Mouse (Mus musculus) neural tube, embryonic 15.5 days (tissue): Measurements from ENCODE around the gene Pkhd1. TPM values are rescaled to one million over a fixed set of nuclear protein-coding genes. Genes with fewer than 3 reads are reported as not detected.
A peak's percentile ranks its signal among the peaks of the same experiment; 100 is the strongest.

ENCODE experiments used
- ATAC-seq: fragments of 200-750 bp; cut with Nextera tagmentation; 2 replicates; pipeline ENCODE4 v1.8.0; 2017; ENCODE audit warnings: mild to moderate bottlenecking, moderate TSS enrichment, moderate library complexity; ENCODE audit not compliant: low FRiP score
- H3K27ac ChIP-seq: fragments of 300-500 bp; sonication (generic); replicated peaks from 2 replicates; pipeline ENCODE4 v1.5.1; 2015; ENCODE audit warnings: mild to moderate bottlenecking, inconsistent platforms
- H3K27me3 ChIP-seq: fragments of 300-500 bp; sonication (generic); replicated peaks from 2 replicates; pipeline ENCODE4 v1.6.1; 2015; ENCODE audit warnings: inconsistent platforms
- H3K36me3 ChIP-seq: fragments of 300-500 bp; sonication (generic); 2 replicates; pipeline ENCODE4 v1.6.1; 2015; ENCODE audit warnings: inconsistent platforms
- H3K4me1 ChIP-seq: fragments of 300-500 bp; sonication (generic); 2 replicates; pipeline ENCODE4 v1.6.1; 2015; ENCODE audit warnings: inconsistent platforms
- H3K4me2 ChIP-seq: fragments of 300-500 bp; sonication (generic); 2 replicates; pipeline ENCODE4 v1.6.1; 2015; ENCODE audit warnings: inconsistent platforms, mild to moderate bottlenecking, moderate library complexity
- H3K4me3 ChIP-seq: fragments of 300-500 bp; sonication (generic); replicated peaks from 2 replicates; pipeline ENCODE4 v1.5.1; 2015; ENCODE audit warnings: mild to moderate bottlenecking, inconsistent platforms
- H3K9ac ChIP-seq: fragments of 300-500 bp; sonication (generic); replicated peaks from 2 replicates; pipeline ENCODE4 v1.6.1; 2015; ENCODE audit warnings: mild to moderate bottlenecking, inconsistent platforms
- H3K9me3 ChIP-seq: fragments of 300-500 bp; sonication (generic); replicated peaks from 2 replicates; pipeline ENCODE4 v1.6.1; 2016; ENCODE audit warnings: inconsistent platforms
- WGBS: fragments of 180-500 bp; shearing (Covaris S2); methylation state at CpG from one replicate; pipeline ENCODE4 v1.1.7; 2015; ENCODE audit warnings: mixed read lengths; 5-methylcytosine and 5-hydroxymethylcytosine counted together
- polyA plus RNA-seq: library from polyadenylated mRNA; unstranded; fragments of >200 nt; fragmentation: Nextera tagmentation; extraction: Ambion mirVana; gene quantifications from 2 replicates; pipeline ENCODE4 v1.2.1, GENCODE M21; 2015

Pkhd1 gene
- polyA plus RNA-seq, 1 experiment from 2014 or later: 0.03 TPM

DNA sequence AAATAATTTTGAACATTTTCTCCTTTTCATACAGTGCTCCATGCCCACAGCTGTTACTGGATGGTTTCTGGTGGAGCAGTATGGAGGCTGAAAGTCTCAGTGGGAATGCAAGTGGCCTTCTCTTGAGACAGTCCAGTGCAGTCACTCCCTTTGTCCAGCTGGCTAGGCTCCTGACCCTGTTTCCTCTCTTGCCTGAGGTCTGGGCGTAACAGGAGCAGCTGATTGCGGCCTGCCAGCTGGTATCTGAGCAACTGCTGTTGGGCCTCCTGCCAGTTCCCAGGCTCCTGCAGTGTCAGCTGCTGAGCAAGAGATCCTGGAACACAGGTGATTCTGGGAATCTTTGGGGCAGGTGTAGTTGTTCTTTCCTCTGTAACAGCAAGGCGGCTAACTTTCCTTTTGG is 559.6 kb downstream of the Pkhd1 start:
- Histone ChIP-seq H3K27ac (no peak overlapping the region), H3K27me3 (no peaks in the 10 kb centered on the region), H3K9me3 (no peaks in the 10 kb centered on the region), H3K4me2 (no peak overlapping the region), H3K9ac (no peak overlapping the region), H3K4me3 (no peak overlapping the region), H3K4me1 (peaks cover 4% of the 10 kb centered on the region; the same call in 1 of the 2 replicates), H3K36me3 (no peaks in the 10 kb centered on the region)
- no peak for ATAC-seq
- 43% methylated on average over 3 of the region's 3 CpGs for WGBS

DNA sequence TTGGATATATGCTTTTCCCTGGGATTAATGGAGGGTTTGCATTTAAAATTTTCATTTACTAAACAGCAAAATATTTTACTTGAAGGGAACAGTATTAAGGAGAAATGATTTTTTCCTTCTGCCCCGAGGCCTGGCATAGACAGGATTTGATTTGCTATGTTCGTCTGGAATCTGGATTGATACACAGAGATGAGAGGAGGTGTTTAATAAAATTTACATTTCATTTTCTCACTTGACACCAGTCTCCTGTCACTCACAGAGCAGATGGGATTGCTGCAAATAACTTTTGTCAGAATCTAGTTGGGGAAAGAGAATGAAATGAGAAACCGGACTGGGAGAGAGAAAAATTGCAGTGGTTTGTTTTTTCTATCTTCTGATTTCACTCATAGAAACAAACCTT is 578.5 kb downstream of the Pkhd1 start:
- WGBS: 82% methylated on average over 3 of the region's 3 CpGs
- H3K9me3 ChIP-seq: no peaks in the 10 kb centered on the region
- no peaks in the 10 kb centered on the region for H3K36me3 ChIP-seq
- no peaks in the 10 kb centered on the region for H3K4me1 ChIP-seq
- H3K4me2 ChIP-seq: no peak overlapping the region
- H3K27ac ChIP-seq: no peak overlapping the region
- ATAC-seq: no peak
- H3K9ac ChIP-seq: no peak overlapping the region
- H3K27me3 ChIP-seq: no peaks in the 10 kb centered on the region
- no peak overlapping the region for H3K4me3 ChIP-seq

DNA sequence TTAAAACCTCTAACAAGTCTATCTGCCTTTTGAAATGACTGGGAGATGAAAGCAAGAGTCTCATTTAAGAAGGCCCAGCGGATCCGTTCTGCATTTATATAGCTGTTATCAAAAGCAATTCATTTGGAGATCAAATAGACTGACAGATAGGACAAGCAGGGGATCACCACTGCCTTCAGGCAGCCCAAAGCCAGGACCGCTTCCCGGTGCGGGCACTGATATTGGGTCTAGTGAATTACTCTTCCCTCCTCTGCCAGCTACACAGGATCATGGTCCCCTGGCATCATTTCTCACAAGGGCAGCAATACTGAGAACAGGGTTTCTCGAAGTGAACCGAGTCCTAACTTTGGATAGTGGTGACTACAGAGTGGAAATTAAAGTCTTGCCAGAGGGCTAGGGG is 582.6 kb downstream of the Pkhd1 start:
- ATAC-seq: no peak
- H3K36me3 ChIP-seq: no peaks in the 10 kb centered on the region
- H3K9me3 ChIP-seq: no peaks in the 10 kb centered on the region
- H3K27me3 ChIP-seq: no peaks in the 10 kb centered on the region
- no peak overlapping the region for H3K4me2 ChIP-seq
- H3K27ac ChIP-seq: no peak overlapping the region
- no peaks in the 10 kb centered on the region for H3K4me1 ChIP-seq
- WGBS: 71% methylated on average over 7 of the region's 7 CpGs
- no peak overlapping the region for H3K9ac ChIP-seq
- H3K4me3 ChIP-seq: no peak overlapping the region

DNA sequence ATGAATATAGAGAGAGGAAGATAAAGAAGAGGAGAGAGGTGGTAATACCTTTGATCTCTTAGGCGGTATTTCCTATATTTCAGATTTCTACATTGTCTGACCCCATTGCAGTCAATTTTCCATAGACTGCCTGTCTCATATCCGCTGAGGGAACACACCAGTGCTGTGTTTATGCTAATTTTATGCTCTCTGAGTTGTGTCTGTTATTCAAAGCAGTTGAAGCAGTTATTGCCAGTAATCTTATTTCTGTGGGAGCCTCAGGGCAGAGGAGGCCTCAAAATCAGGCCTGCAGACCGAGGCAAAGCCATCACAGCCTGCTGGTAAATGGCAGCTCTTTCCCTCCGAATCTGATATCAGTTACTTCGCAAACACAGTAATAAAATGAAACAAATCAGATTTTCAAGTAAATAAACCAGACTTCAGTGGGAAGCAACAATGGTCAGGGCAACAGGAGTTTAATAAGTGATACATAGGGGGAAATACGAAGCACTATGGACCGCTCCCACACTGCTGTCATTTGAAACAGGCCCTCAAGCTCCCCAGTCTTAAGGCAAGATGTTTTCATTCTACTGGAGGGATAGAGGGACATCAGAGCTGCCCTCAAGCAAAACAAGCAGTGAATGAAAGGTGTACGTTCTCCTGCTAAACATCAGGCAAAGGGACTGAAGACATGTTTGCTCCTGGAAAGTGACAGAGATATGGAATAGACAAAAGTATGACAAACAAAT is 599.5 kb downstream of the Pkhd1 start:
- Histone ChIP-seq H3K4me3 (no peak overlapping the region), H3K27me3 (no peaks in the 10 kb centered on the region), H3K9me3 (no peaks in the 10 kb centered on the region), H3K4me2 (no peak overlapping the region), H3K4me1 (no peaks in the 10 kb centered on the region), H3K36me3 (no peaks in the 10 kb centered on the region), H3K9ac (no peak overlapping the region), H3K27ac (no peak overlapping the region)
- peak; percentile 79 for ATAC-seq
- 57% methylated on average over 8 of the region's 8 CpGs for WGBS

DNA sequence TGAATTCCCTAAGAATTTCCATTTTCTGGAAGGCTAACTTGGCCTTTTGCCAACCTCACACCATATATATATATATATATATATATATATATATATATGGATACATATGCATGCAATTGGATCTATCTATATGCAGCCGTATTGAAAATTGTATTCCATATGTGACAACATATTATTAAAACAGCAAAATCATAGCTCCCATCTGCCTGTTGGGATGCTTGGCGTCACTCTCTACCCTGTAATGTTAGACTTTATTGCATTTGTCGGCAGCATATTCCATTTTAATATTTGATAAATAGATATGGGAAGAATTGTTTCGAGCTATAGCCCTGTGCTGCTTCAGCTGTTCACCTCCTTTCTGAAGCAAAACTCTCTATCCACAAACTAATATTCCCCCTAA is 600.2 kb downstream of the Pkhd1 start:
- no peak for ATAC-seq
- H3K36me3 ChIP-seq: no peaks in the 10 kb centered on the region
- H3K4me2 ChIP-seq: no peak overlapping the region
- no peaks in the 10 kb centered on the region for H3K4me1 ChIP-seq
- H3K9ac ChIP-seq: no peak overlapping the region
- no peak overlapping the region for H3K4me3 ChIP-seq
- no peak overlapping the region for H3K27ac ChIP-seq
- H3K27me3 ChIP-seq: no peaks in the 10 kb centered on the region
- 67% methylated on average over 4 of the region's 4 CpGs for WGBS
- H3K9me3 ChIP-seq: no peaks in the 10 kb centered on the region

Other genes with a start within 250 kb of the Pkhd1 start
- not detected in 2 replicates for gene Il17a, start 112.8 kb upstream of the Pkhd1 start, polyA plus RNA-seq
- gene Il17f, start 172.6 kb upstream of the Pkhd1 start, polyA plus RNA-seq: not detected in 2 replicates
- 14.2 and 47.0 TPM in 2 replicates for gene Mcm3, start 202.2 kb upstream of the Pkhd1 start, polyA plus RNA-seq